Mouse (Mus musculus) MEL (cell line): ENCODE measurements around the gene Gria4.

Source experiments
- CTCF ChIP-seq, 3 experiments: IDR thresholded peaks in 2 of 3; conservative IDR thresholded peaks in 1 of 3; 2 replicates each; pipeline ENCODE4 v1.5.1; 2011 to 2012; ENCODE audit warnings: low read length in 3 of 3, low read depth in 2 of 3, mild to moderate bottlenecking in 2 of 3, improper control_type of control experiment in 1 of 3, inconsistent platforms in 1 of 3, mixed read lengths in 1 of 3, moderate library complexity in 1 of 3; ENCODE audit not compliant: control insufficient read depth in 1 of 3, insufficient read depth in 1 of 3, poor library complexity in 1 of 3, severe bottlenecking in 1 of 3
- MAFK ChIP-seq: IDR thresholded peaks from 2 replicates; pipeline ENCODE4 v1.6.1; 2011; ENCODE audit warnings: low read depth, mild to moderate bottlenecking, low read length, improper control_type of control experiment, borderline replicate concordance

DNA sequence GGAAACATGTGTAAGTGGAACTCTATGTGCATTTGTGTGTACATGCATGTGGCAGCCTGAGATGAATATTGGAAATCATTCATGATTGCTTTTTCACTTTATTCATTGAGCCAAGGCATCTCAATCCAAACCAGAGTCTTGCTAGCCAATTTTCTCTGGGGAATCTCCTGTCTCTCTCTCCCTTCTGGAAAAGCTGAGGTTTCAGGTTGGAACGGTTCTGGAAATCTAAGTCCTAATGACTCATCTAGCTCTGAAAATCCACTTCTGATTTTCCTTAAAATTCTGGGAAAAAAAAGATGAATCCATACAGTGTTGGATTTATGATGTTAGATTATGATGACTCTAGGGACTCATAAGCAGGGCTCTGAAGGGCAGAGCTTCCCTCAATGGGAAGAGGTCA lies 337.8 kb downstream of the Gria4 start:
- TF ChIP-seq MAFK (no peak), CTCF (IDR thresholded peaks at IDR 0.05 in 2 of 3, conservative IDR thresholded peaks at IDR 0.05 in 1 of 3; ENCODE audit: control insufficient read depth in 1 of 3, insufficient read depth in 1 of 3, low read depth in 2 of 3, low read length in 3 of 3, poor library complexity in 1 of 3, severe bottlenecking in 1 of 3) (no peak)
